Mouse (Mus musculus) megakaryocyte-erythroid progenitor cell, adult 5-6 weeks (primary cell): ENCODE data around the gene Nutf2-ps1. TPM values are rescaled to one million over a fixed set of nuclear protein-coding genes. Genes with fewer than 3 reads are reported as not detected.

Source experiments
- total RNA-seq, 2 experiments: library from RNA; stranded (forward) in 1 of 2; stranded (reverse) in 1 of 2; fragments of 200-1000, 215-1000 nt in 1 of 2; fragments of >200 nt in 1 of 2; fragmentation: Nextera tagmentation in 1 of 2; gene quantifications; 2 replicates each; pipeline ENCODE4 v1.2.3; 2014 to 2017

The Nutf2-ps1 gene
- total RNA-seq, 2 experiments from 2014 or later, result 86.8 to 216 TPM

Other genes starting within 250 kb of the Nutf2-ps1 start
- gene Gm10197, start 217.3 kb downstream of the Nutf2-ps1 start, total RNA-seq (2014; fragmentation: Nextera tagmentation), result not detected in 2 replicates
- gene Gm10197, start 217.3 kb downstream of the Nutf2-ps1 start, total RNA-seq (2017), result not detected in 2 replicates
- gene Smndc1, start 198.5 kb downstream of the Nutf2-ps1 start, total RNA-seq (2014; fragmentation: Nextera tagmentation), result 56.9 and 60.9 TPM in 2 replicates
- 34.7 and 45.6 TPM in 2 replicates for gene Smndc1, start 198.5 kb downstream of the Nutf2-ps1 start, total RNA-seq (2017)
- 1.6 and 2.9 TPM in 2 replicates for gene Dusp5, start 60.0 kb downstream of the Nutf2-ps1 start, total RNA-seq (2014; fragmentation: Nextera tagmentation)
- gene Dusp5, start 60.0 kb downstream of the Nutf2-ps1 start, total RNA-seq (2017), result 5.4 and 12.3 TPM in 2 replicates
- 103 and 105 TPM in 2 replicates for gene Smc3, start 11.3 kb upstream of the Nutf2-ps1 start, total RNA-seq (2014; fragmentation: Nextera tagmentation)
- 209 and 214 TPM in 2 replicates for gene Smc3, start 11.3 kb upstream of the Nutf2-ps1 start, total RNA-seq (2017)
- 0.22 and 1.2 TPM in 2 replicates for gene Rbm20, start 88.2 kb upstream of the Nutf2-ps1 start, total RNA-seq (2014; fragmentation: Nextera tagmentation)
- gene Rbm20, start 88.2 kb upstream of the Nutf2-ps1 start, total RNA-seq (2017), result 0.27 and 0.38 TPM in 2 replicates